Mouse (Mus musculus) c-Kit-positive CD71-positive TER-119-negative erythroid progenitor cells, embryonic 14.5 days (primary cell): ENCODE data around the gene Bckdhb.
"Not testable (repeated sequence)": the region's sequence is repeated elsewhere in the genome, so short reads cannot be mapped to it uniquely, and the experiment has no call there.

Experiments
- DNase-seq: peaks from one replicate; pipeline ENCODE4 v3.0.0-alpha.2; 2013; ENCODE audit warnings: low read depth

The Bckdhb gene

GRCm38 (mm10) chr9:83963296-83963695 is 38.4 kb downstream of the Bckdhb start:
- no peak for DNase-seq

DNA sequence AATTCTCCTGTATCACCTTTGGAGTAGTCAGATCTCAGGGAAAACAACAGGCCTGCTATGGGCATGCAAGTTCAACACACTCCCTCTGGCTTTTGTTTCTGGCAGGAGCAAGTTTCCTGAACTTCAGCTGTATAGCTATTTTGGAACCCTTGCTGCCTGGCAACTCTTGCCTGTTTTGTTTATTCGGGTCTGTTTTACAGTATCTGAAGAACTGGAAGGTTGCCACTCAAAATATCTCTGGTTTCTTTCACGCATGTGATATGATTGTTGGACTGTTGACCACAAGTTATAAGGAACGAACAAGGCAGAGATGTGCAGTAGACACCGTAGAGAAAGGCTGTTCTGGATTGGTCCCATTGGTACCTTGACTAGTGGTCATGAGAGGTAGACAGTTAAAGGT is 39.4 kb downstream of the Bckdhb start:
- no peak for DNase-seq

- no peak for DNase-seq
Measured at GRCm38 (mm10) chr9:83967439-83968050, 42.6 kb downstream of the Bckdhb start.

DNA sequence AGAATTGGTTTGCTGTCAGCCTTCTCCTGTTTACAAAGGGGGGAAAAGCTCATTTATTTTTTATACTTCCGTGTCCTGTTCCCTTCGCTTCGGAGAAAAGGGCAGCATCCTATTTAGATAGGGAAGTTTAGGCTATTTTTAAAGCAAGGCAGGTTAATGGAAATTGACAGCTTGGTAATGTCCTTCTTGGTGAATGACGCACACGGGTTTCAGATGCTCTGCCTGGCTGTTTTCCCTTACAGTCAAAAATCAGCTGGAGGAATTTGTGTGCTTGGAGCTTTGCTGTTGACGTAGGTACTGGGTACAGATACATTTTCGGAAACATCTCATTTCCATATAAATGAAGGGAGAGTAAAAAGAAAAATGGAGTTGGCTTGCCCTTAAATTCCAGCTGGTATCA is 44.4 kb downstream of the Bckdhb start:
- DNase-seq: no peak

- no peak for DNase-seq
Measured at GRCm38 (mm10) chr9:83973467-83973866, 48.5 kb downstream of the Bckdhb start.

GRCm38 (mm10) chr9:83975811-83976210 is 50.9 kb downstream of the Bckdhb start:
- no peak for DNase-seq

- DNase-seq: no peak
Measured at GRCm38 (mm10) chr9:83981234-83981633, 56.3 kb downstream of the Bckdhb start.

GRCm38 (mm10) chr9:84008961-84009360 is 84.0 kb downstream of the Bckdhb start:
- no peak for DNase-seq

- no peak for DNase-seq
Measured at GRCm38 (mm10) chr9:84011146-84011545, 86.2 kb downstream of the Bckdhb start.

- DNase-seq: not testable (repeated sequence)
Measured at GRCm38 (mm10) chr9:84018141-84018540, 93.2 kb downstream of the Bckdhb start.

DNA sequence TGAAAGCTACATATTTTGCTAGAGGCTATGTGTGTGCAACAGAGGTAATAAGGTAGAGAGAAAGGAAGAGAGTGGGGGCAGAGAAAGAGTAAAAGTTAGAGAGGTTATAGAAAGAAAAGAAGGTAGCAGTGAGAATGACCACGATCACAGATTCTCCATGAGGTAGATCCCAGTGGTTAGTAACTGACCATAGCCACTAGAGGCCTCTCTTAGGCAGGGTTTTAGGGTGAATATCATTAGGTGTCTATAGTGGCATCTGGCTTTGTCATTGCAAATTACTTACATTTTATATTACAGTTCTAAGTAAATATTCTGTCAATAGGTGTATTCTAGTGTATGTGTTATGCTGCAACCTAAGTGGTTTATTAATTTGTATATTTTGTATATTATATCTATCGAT is 94.7 kb downstream of the Bckdhb start:
- peak; percentile 3 for DNase-seq

DNA sequence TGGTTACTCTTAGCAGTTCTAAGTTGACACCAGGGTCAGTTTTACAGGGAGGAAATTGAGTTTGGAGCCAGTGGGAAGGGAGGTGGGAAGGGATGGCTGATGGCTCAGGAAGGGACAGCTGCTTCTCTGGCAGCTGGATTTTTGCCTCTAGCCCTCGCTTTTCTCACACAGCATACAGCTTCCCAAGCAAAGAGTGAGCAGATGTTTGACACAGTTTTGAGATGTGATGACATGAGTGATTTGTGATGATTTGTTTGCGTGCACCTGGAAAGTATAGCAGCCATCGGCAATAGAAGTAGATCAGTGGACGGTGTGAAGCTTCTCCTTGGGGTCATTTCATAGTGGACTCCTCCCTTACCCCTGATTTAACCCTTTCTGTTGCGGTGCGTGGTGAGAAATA is 96.2 kb downstream of the Bckdhb start:
- no peak for DNase-seq

- no peak for DNase-seq
Measured at GRCm38 (mm10) chr9:84028120-84028519, 103.2 kb downstream of the Bckdhb start.

DNA sequence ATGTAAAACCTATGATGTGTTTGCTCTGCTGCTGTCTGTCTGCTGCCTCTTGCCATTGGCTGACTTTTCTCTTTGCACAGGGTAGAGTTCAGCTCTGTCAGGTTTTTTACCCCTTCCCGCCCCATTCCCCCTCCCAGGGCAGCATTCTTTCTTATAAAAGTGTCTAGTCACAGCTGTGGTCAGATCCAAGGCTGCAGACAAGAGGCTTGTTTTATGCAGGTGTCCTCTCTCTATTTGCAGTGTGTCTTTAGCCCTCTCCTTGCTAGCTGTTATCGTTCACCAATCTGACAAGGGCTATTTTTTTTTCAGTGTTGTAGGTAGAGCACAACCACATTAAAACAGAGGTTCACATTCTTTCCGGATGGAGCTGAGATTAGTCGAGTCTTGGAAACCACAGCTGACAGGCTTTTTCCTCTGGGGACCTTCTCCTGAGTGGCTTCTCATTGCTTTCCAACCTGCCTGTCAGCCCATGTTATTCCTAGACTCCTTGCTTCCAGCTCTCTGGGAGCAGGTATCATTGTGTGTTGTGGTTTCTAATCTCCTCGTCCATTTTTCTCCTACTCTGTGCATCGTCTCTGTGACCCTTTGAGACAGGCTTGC is 105.8 kb downstream of the Bckdhb start:
- no peak for DNase-seq

GRCm38 (mm10) chr9:84031406-84031805 is 106.5 kb downstream of the Bckdhb start:
- DNase-seq: no peak

- no peak for DNase-seq
Measured at GRCm38 (mm10) chr9:84032669-84033341, 107.9 kb downstream of the Bckdhb start.

DNA sequence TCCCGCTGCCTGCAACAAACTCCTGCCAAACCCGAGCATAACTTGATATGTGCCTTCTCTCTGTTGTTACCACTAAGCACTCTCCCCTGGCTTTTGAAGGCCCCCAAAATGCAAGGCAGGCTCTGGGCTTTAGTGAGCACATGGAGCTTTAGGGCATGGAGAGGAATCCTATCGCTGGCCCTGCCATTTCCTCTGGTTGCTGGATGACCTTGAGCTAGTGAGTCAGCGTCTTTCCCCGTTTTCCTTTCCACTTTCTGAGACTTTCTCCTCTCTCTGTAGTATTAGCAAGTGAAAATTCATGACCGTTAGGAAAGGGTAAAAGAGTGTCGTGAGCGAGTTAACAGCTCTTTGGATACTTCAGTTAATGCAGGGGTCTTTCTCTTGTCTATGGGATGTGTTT is 111.1 kb downstream of the Bckdhb start:
- no peak for DNase-seq

DNA sequence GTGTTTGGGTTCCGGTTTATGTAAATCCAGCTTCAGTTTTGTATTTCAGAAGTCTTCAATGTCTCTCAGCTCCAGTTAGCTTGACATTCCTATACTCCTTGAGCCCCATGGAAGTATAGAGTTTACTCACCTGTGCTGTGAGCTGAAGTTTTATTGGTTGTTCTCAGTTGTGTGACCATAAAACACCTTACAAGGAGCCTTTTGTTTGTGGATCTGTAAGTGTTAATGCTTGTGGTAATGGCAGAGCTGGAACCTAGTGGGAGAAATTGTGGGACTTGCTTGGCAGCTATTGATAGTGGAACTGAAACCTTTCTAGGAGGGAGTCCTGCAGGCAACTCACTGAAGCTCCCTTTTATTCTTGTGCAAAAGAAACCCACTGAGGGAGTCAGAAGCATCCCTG is 112.3 kb downstream of the Bckdhb start:
- no peak for DNase-seq

DNA sequence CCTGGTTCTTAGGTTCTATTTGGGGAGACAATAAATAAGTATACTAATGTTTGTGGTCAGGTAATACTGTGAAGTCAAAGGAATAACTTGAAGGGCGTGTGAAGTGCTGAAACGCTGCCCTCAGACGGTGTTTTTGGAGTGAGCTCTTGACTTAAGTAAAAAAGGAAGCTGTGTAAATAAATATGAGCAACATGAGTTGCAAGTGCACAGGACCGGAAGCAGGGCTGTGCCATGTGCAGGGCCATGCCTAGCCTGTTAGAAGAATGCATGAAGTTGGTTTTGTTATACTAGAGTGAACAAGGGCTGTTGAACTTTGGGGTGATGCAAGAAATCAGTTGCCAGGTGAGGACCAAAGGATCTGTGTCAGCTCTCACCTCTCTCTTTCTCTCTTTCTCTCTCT is 114.0 kb downstream of the Bckdhb start:
- DNase-seq: no peak

DNA sequence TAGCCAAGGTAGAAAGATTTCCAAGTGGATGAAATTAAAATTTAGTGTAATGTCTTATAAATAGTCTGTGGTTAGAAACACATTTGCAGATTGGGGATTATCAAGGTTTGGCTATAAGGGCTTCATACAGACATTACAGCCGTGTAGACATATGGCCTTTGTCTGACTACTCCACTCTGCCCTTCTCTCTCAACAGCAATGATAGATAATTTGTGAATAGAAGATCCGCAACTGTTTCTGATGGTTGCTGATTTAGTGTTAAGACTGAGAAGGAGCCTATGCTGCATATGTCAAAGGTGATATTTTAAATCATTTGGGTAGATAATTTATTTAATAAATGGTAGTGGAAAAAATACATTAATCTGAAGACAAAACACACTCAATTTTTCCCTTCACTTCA is 115.4 kb downstream of the Bckdhb start:
- no peak for DNase-seq

GRCm38 (mm10) chr9:84041631-84042277 is 116.8 kb downstream of the Bckdhb start:
- no peak for DNase-seq

- DNase-seq: no peak
Measured at GRCm38 (mm10) chr9:84042539-84042938, 117.6 kb downstream of the Bckdhb start.

DNA sequence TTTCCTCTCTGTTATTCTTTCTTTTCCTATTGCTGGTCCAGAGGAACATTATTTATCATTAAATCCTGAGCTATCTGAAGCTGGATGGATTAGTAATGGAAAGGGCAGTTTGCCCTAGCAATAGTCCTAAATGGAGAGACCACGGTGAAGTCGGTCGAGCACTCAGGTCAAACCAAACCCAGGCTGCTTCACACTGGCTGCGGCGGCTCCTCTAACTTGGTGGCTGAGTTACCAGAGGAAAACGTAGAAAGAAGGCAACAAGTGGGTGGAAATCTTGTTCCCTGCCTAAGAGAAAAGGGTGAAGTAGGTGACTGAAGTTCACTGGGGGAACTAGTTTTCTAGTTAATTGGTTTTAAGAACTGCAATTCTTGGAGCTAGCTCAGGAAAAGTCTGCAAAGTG is 119.2 kb downstream of the Bckdhb start:
- DNase-seq: no peak
